Mouse (Mus musculus): ENCODE measurements around the gene 1500011B03Rik. TPM values are rescaled to one million over a fixed set of nuclear protein-coding genes. Genes with fewer than 3 reads are reported as not detected.

1500011B03Rik gene
- polyA plus RNA-seq, 1 experiment = 51.7 TPM

DNA sequence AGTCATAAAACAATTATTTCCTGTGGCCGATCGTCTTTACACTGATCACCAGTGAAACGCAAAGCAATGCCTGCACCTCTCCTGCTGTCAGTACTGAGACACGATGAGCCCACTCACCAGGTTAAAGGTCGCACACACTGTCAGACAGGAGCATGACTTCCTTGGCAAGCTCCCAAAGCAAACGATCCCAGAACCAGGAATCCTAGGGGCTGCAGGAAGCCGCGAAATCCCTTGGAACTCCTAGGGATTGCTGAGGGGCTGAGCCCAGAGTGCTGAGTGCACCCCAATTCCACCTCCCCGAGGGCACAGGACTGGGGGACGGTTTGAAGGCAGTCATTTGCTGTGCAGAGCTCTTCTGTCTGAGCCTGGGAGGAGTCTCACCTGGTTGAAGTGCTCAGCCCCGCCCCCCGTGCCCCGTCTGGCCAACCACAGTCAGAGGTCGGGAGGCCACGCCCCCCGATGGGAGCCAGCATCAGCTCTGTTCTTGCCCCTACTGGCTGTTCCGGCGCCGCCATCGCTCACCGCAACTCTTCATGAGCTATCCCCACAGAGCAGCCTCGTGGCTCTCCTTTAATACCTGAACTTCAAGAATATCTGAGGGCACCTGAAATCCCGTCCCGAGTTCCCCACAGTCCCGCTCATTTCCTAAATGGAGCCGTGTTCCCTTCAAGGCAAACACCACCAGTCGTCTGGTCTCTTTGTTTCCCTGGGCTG, 2.9 kb upstream of the 1500011B03Rik start:
- peaks cover 18% of the 10 kb centered on the region for H3K4me1 ChIP-seq (ENCODE audit: control insufficient read depth, insufficient read depth, low read length)
- no peak overlapping the region for H3K27ac ChIP-seq (ENCODE audit: control insufficient read depth, insufficient read depth, low read depth, low read length)
- no peaks in the 10 kb centered on the region for H3K36me3 ChIP-seq (ENCODE audit: control insufficient read depth, insufficient read depth, low read length)
- TF ChIP-seq CTCF (IDR thresholded peaks at IDR 0.05; ENCODE audit: control insufficient read depth, insufficient read depth, insufficient replicate concordance, low read depth, low read length) (no peak), POLR2A (IDR thresholded peaks at IDR 0.05; ENCODE audit: control insufficient read depth, low read depth, low read length) (no peak)
- no peaks in the 10 kb centered on the region for H3K27me3 ChIP-seq (ENCODE audit: control insufficient read depth, insufficient read depth, low read length)
- H3K4me3 ChIP-seq (ENCODE audit: control insufficient read depth, low read depth, low read length) = peak overlapping the region; percentile 77

DNA sequence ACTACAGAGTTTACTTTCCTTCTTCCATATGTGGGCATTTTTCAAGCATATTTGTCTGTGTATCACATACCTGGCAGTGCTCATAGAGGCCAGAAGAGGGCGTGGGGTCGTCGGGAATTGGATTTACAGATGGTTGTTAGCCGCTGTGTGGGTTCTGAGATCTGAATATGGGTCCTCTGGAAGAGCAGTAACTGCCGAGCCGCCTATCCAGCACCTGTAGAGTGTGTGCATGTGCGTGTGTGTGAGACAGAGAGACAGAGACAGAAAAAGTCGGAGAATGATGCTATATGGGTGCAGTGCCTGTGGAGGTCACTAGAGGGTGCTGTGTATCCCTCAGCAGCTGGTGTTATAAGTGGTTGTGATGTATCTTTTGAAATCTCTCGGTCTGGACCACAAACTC, 929 bp upstream of the 1500011B03Rik start:
- Histone ChIP-seq H3K4me3 (ENCODE audit: control insufficient read depth, low read depth, low read length) (peak overlapping the region; percentile 63), H3K36me3 (ENCODE audit: control insufficient read depth, insufficient read depth, low read length) (no peaks in the 10 kb centered on the region), H3K27me3 (ENCODE audit: control insufficient read depth, insufficient read depth, low read length) (no peaks in the 10 kb centered on the region), H3K27ac (ENCODE audit: control insufficient read depth, insufficient read depth, low read depth, low read length) (peak overlapping the region; percentile 45), H3K4me1 (ENCODE audit: control insufficient read depth, insufficient read depth, low read length) (peaks cover 18% of the 10 kb centered on the region)
- TF ChIP-seq POLR2A (IDR thresholded peaks at IDR 0.05; ENCODE audit: control insufficient read depth, low read depth, low read length) (no peak), CTCF (IDR thresholded peaks at IDR 0.05; ENCODE audit: control insufficient read depth, insufficient read depth, insufficient replicate concordance, low read depth, low read length) (peak; percentile 73)

GRCm38 (mm10) chr5:114818124-114818523, 5.1 kb downstream of the 1500011B03Rik start:
- TF ChIP-seq POLR2A (IDR thresholded peaks at IDR 0.05; ENCODE audit: control insufficient read depth, low read depth, low read length) = no peak
- no peak for TF ChIP-seq CTCF (IDR thresholded peaks at IDR 0.05; ENCODE audit: control insufficient read depth, insufficient read depth, insufficient replicate concordance, low read depth, low read length)
- H3K36me3 ChIP-seq (ENCODE audit: control insufficient read depth, insufficient read depth, low read length) = no peaks in the 10 kb centered on the region
- peaks cover 4% of the 10 kb centered on the region; the same call in 1 of the 2 replicates for H3K4me1 ChIP-seq (ENCODE audit: control insufficient read depth, insufficient read depth, low read length)
- H3K4me3 ChIP-seq (ENCODE audit: control insufficient read depth, low read depth, low read length) = no peak overlapping the region
- no peak overlapping the region for H3K27ac ChIP-seq (ENCODE audit: control insufficient read depth, insufficient read depth, low read depth, low read length)
- no peaks in the 10 kb centered on the region for H3K27me3 ChIP-seq (ENCODE audit: control insufficient read depth, insufficient read depth, low read length)

DNA sequence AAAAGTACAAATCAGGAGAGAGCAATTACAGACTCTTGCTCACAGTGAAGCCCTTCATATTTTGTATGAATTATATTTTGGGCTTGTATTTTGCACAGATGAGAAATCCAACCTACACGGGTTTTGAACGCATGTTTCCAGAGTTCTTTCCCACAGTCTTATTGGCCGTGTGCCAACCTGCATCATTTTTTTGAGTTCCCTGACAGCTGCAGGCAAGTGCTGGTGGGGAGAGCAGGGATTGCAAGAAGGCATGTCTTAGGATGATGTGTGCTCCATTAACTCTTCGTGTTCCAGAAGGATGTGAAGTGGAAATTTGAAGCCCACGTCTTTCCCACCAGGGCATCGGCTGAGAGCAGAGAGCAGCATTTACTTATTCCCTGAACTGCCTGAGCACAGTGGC, 6.7 kb downstream of the 1500011B03Rik start:
- H3K4me3 ChIP-seq (ENCODE audit: control insufficient read depth, low read depth, low read length) = no peak overlapping the region
- no peaks in the 10 kb centered on the region for H3K27me3 ChIP-seq (ENCODE audit: control insufficient read depth, insufficient read depth, low read length)
- peaks cover 5% of the 10 kb centered on the region for H3K4me1 ChIP-seq (ENCODE audit: control insufficient read depth, insufficient read depth, low read length)
- no peak for TF ChIP-seq POLR2A (IDR thresholded peaks at IDR 0.05; ENCODE audit: control insufficient read depth, low read depth, low read length)
- no peak overlapping the region for H3K27ac ChIP-seq (ENCODE audit: control insufficient read depth, insufficient read depth, low read depth, low read length)
- no peaks in the 10 kb centered on the region for H3K36me3 ChIP-seq (ENCODE audit: control insufficient read depth, insufficient read depth, low read length)

GRCm38 (mm10) chr5:114813525-114814181, 9.6 kb downstream of the 1500011B03Rik start:
- TF ChIP-seq POLR2A (IDR thresholded peaks at IDR 0.05; ENCODE audit: control insufficient read depth, low read depth, low read length) (peak; percentile 98), CTCF (IDR thresholded peaks at IDR 0.05; ENCODE audit: control insufficient read depth, insufficient read depth, insufficient replicate concordance, low read depth, low read length) (no peak)
- Histone ChIP-seq H3K4me3 (ENCODE audit: control insufficient read depth, low read depth, low read length) (peak overlapping the region; percentile 90), H3K27me3 (ENCODE audit: control insufficient read depth, insufficient read depth, low read length) (no peaks in the 10 kb centered on the region), H3K27ac (ENCODE audit: control insufficient read depth, insufficient read depth, low read depth, low read length) (peak overlapping the region; percentile 82), H3K4me1 (ENCODE audit: control insufficient read depth, insufficient read depth, low read length) (peaks cover 7% of the 10 kb centered on the region), H3K36me3 (ENCODE audit: control insufficient read depth, insufficient read depth, low read length) (no peaks in the 10 kb centered on the region)

GRCm38 (mm10) chr5:114809826-114810225, 13.4 kb downstream of the 1500011B03Rik start:
- no peak for TF ChIP-seq POLR2A (IDR thresholded peaks at IDR 0.05; ENCODE audit: control insufficient read depth, low read depth, low read length)
- no peak for TF ChIP-seq CTCF (IDR thresholded peaks at IDR 0.05; ENCODE audit: control insufficient read depth, insufficient read depth, insufficient replicate concordance, low read depth, low read length)
- H3K4me1 ChIP-seq (ENCODE audit: control insufficient read depth, insufficient read depth, low read length) = peaks cover 7% of the 10 kb centered on the region
- no peak overlapping the region for H3K4me3 ChIP-seq (ENCODE audit: control insufficient read depth, low read depth, low read length)
- H3K27ac ChIP-seq (ENCODE audit: control insufficient read depth, insufficient read depth, low read depth, low read length) = no peak overlapping the region
- H3K36me3 ChIP-seq (ENCODE audit: control insufficient read depth, insufficient read depth, low read length) = no peaks in the 10 kb centered on the region; the same call in 1 of the 2 replicates
- H3K27me3 ChIP-seq (ENCODE audit: control insufficient read depth, insufficient read depth, low read length) = no peaks in the 10 kb centered on the region

- TF ChIP-seq CTCF (IDR thresholded peaks at IDR 0.05; ENCODE audit: control insufficient read depth, insufficient read depth, insufficient replicate concordance, low read depth, low read length) (no peak), POLR2A (IDR thresholded peaks at IDR 0.05; ENCODE audit: control insufficient read depth, low read depth, low read length) (no peak)
- H3K27ac ChIP-seq (ENCODE audit: control insufficient read depth, insufficient read depth, low read depth, low read length) = no peak overlapping the region
These were observed 14.0 kb downstream of the 1500011B03Rik start for GRCm38 (mm10) chr5:114809181-114809756.

More at GRCm38 (mm10) chr5:114809181-114809756, 14.0 kb downstream of the 1500011B03Rik start:
- peaks cover 2% of the 10 kb centered on the region for H3K36me3 ChIP-seq (ENCODE audit: control insufficient read depth, insufficient read depth, low read length)
- H3K4me1 ChIP-seq (ENCODE audit: control insufficient read depth, insufficient read depth, low read length) = peaks cover 6% of the 10 kb centered on the region
- H3K27me3 ChIP-seq (ENCODE audit: control insufficient read depth, insufficient read depth, low read length) = no peaks in the 10 kb centered on the region
- no peak overlapping the region for H3K4me3 ChIP-seq (ENCODE audit: control insufficient read depth, low read depth, low read length)

Data from testis, adult 2 months (tissue).